Mouse (Mus musculus) intestine, postnatal 0 days (tissue): ENCODE measurements at regions not wholly inside any gene's neighbourhood (a gene's known extent, or its start where the extent isn't known, plus 50 kb on each side); places are given as distances from the start of the nearest gene placed in this dataset.

Experiments used
- ATAC-seq: fragments of 200-750 bp; cut with Nextera tagmentation; 2 replicates; pipeline ENCODE4 v1.8.0; 2017; ENCODE audit warnings: mild to moderate bottlenecking, moderate TSS enrichment, moderate library complexity
- H3K27ac ChIP-seq: fragments of 300-500 bp; sonication (generic); 2 replicates; pipeline ENCODE4 v1.5.1; 2014; ENCODE audit warnings: mild to moderate bottlenecking, low read depth, low read length, moderate library complexity
- H3K27me3 ChIP-seq: fragments of 300-500 bp; sonication (generic); replicated peaks from 2 replicates; pipeline ENCODE4 v1.6.1; 2014; ENCODE audit warnings: low read length, mixed read lengths; ENCODE audit not compliant: control insufficient read depth, insufficient read depth
- H3K36me3 ChIP-seq: fragments of 300-500 bp; sonication (generic); 2 replicates; pipeline ENCODE4 v1.6.1; 2014; ENCODE audit warnings: mild to moderate bottlenecking, moderate library complexity; ENCODE audit not compliant: control insufficient read depth, insufficient read depth
- H3K4me1 ChIP-seq: fragments of 300-500 bp; sonication (generic); replicated peaks from 2 replicates; pipeline ENCODE4 v1.6.1; 2014; ENCODE audit warnings: antibody characterized with exemption, low read length, mixed read lengths; ENCODE audit not compliant: control insufficient read depth, insufficient read depth
- H3K4me2 ChIP-seq: fragments of 300-500 bp; sonication (generic); replicated peaks from 2 replicates; pipeline ENCODE4 v1.6.1; 2014; ENCODE audit warnings: low read depth, mild to moderate bottlenecking, moderate library complexity
- H3K4me3 ChIP-seq: fragments of 300-500 bp; sonication (generic); 2 replicates; pipeline ENCODE4 v1.5.1; 2014; ENCODE audit warnings: low read depth, low read length
- H3K9ac ChIP-seq: fragments of 300-500 bp; sonication (generic); 2 replicates; pipeline ENCODE4 v1.6.1; 2014; ENCODE audit warnings: mild to moderate bottlenecking, low read depth, low read length
- H3K9me3 ChIP-seq: fragments of 300-500 bp; sonication (generic); 2 replicates; pipeline ENCODE4 v1.6.1; 2016; ENCODE audit warnings: mixed run types; ENCODE audit not compliant: control insufficient read depth
- CTCF ChIP-seq: sonication (generic); IDR thresholded peaks from 2 replicates; pipeline ENCODE4 v1.5.1; 2016; ENCODE audit warnings: low read depth, mild to moderate bottlenecking, control low read depth, antibody characterized with exemption, moderate library complexity
- WGBS: fragments of 180-500 bp; shearing (Covaris S2); extraction: QIAGEN DNeasy Blood & Tissue Kit; methylation state at CpG from one replicate; pipeline ENCODE4 v1.1.7; 2014; 5-methylcytosine and 5-hydroxymethylcytosine counted together

- Histone ChIP-seq H3K4me1 (no peaks in the 10 kb centered on the region), H3K36me3 (no peaks in the 10 kb centered on the region), H3K9ac (no peak overlapping the region), H3K4me2 (no peak overlapping the region), H3K4me3 (no peak overlapping the region), H3K9me3 (no peaks in the 10 kb centered on the region), H3K27me3 (no peaks in the 10 kb centered on the region), H3K27ac (no peak overlapping the region)
- 48% methylated on average over 5 of the region's 5 CpGs for WGBS
- no peak for ATAC-seq
- no peak for TF ChIP-seq CTCF
Observed at GRCm38 (mm10) chr6:96011299-96011698, 101.7 kb upstream of the Fam19a1 start.

DNA sequence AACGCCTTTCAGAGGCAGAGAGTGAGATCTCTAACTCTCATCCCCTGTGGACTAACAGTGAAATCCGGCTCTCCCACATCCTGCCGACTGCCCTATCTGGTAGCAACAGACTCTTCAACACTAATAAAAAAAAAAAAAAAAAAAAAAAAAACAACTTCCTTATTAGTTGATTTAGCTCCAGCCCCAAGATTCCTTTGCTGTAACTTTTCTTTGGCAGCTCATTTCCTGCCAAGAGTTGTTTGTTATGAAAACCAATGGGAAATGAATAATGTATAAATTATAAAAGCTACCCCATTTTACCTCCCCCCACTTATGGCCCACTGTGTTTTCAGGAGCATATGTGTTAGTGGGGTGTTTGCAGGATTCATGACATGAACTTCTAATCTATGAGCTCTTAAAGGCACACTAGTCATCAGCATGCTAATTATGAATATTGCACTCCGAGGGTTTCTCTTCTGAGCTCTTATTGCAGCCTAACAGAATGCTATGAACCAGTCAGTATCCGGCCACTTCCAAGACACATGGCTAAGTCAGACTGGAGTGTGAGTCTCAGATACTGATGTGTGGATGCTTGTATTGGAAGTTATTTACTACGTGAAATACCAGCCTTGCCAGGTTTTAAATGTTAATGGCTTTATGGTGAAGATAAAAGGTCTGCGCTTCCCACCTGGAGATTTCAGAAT lies 84.8 kb upstream of the Fam19a1 start:
- 52% methylated on average over 7 of the region's 7 CpGs for WGBS
- Histone ChIP-seq H3K9me3 (no peaks in the 10 kb centered on the region), H3K4me3 (no peak overlapping the region), H3K4me1 (no peaks in the 10 kb centered on the region), H3K4me2 (no peak overlapping the region), H3K36me3 (no peaks in the 10 kb centered on the region), H3K27me3 (no peaks in the 10 kb centered on the region), H3K27ac (no peak overlapping the region), H3K9ac (no peak overlapping the region)
- TF ChIP-seq CTCF: no peak
- no peak for ATAC-seq

DNA sequence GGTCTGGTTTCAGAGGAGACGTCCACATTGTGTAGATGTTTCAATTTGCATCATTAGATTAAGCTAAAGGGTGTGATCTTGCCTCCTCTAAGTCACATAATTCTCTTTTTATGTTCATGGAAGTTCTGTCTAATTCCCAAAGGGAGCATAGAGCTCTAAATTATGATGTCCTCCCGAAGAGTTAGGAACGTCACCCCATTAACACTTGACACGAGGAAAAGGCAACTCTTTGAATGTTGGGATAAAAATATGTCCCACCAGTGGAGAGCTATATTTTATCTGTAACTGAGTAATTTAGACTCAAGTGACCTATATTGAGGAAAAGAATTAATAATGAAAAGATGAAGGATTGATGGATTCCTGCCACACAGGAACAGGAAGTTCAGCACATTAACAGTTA lies 69.2 kb upstream of the Fam19a1 start:
- 50% methylated on average over 4 of the region's 4 CpGs for WGBS
- no peak for ATAC-seq
- Histone ChIP-seq H3K27me3 (no peaks in the 10 kb centered on the region), H3K4me3 (no peak overlapping the region), H3K4me1 (no peaks in the 10 kb centered on the region), H3K9ac (no peak overlapping the region), H3K9me3 (no peaks in the 10 kb centered on the region), H3K27ac (no peak overlapping the region), H3K36me3 (no peaks in the 10 kb centered on the region), H3K4me2 (no peak overlapping the region)
- no peak for TF ChIP-seq CTCF

DNA sequence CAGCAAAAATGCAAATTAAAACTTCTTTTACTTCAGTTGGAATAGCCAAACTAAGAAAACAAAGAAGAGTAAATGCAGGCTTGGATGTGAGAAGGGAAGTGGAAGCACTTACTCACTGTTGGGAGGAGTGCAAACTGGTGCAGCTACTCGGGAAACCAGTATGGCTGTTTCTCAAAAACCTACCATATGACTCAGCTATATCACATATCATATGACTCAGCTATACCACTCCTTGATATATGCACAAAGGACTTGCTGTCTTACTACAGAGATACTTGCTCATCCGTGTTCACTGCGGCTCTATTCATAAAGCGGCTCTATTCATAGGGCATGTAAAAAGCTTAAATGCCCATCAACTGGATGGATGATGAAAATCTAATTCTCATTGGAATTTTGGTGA lies 59.5 kb upstream of the Fam19a1 start:
- no peaks in the 10 kb centered on the region for H3K36me3 ChIP-seq
- ATAC-seq: no peak
- no peak overlapping the region for H3K4me2 ChIP-seq
- H3K9me3 ChIP-seq: no peaks in the 10 kb centered on the region
- no peak overlapping the region for H3K4me3 ChIP-seq
- no peaks in the 10 kb centered on the region for H3K4me1 ChIP-seq
- H3K27ac ChIP-seq: no peak overlapping the region
- TF ChIP-seq CTCF: no peak
- no peaks in the 10 kb centered on the region for H3K27me3 ChIP-seq
- no peak overlapping the region for H3K9ac ChIP-seq
- 89% methylated on average over 4 of the region's 4 CpGs for WGBS

DNA sequence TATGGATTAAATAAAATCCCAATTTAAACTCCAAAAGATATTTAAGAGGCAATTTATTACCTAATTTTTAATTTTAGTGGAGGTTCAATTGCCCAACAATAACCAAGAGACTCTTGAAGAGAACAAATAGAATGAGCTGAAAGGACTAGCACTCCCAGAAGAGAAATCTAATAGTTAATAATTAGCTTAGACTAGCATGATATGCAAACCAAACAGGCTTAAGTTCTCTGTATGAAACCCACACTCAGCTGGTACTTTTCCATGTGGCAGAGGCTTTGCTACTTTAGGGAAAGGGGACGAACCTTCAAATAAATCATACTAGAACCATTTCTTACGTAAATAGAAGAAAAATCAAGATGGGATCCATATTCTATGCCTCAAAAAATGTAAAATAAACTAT lies 55.9 kb upstream of the Fam19a1 start:
- H3K4me3 ChIP-seq: no peak overlapping the region
- no peak overlapping the region for H3K9ac ChIP-seq
- no peak overlapping the region for H3K27ac ChIP-seq
- H3K9me3 ChIP-seq: no peaks in the 10 kb centered on the region
- no peak for ATAC-seq
- H3K4me1 ChIP-seq: no peaks in the 10 kb centered on the region
- TF ChIP-seq CTCF: no peak
- no peaks in the 10 kb centered on the region for H3K36me3 ChIP-seq
- WGBS: 40% methylated on average over 2 of the region's 2 CpGs
- no peaks in the 10 kb centered on the region for H3K27me3 ChIP-seq
- no peak overlapping the region for H3K4me2 ChIP-seq

GRCm38 (mm10) chr6:96057575-96058159 lies 55.3 kb upstream of the Fam19a1 start:
- no peak for ATAC-seq

More at GRCm38 (mm10) chr6:96057575-96058159, 55.3 kb upstream of the Fam19a1 start:
- Histone ChIP-seq H3K4me3 (no peak overlapping the region), H3K4me1 (no peaks in the 10 kb centered on the region), H3K36me3 (no peaks in the 10 kb centered on the region), H3K4me2 (no peak overlapping the region), H3K9ac (no peak overlapping the region), H3K27me3 (no peaks in the 10 kb centered on the region), H3K27ac (no peak overlapping the region), H3K9me3 (no peaks in the 10 kb centered on the region)
- WGBS: 41% methylated on average over 5 of the region's 5 CpGs
- TF ChIP-seq CTCF: no peak
